Mouse (Mus musculus) cerebellum, postnatal 25 days (tissue): ENCODE measurements around the gene Wdpcp.
"Not testable (repeated sequence)": the region's sequence is repeated elsewhere in the genome, so short reads cannot be mapped to it uniquely, and the experiment has no call there.

Experiments
- DNase-seq, 2 experiments: peaks; one replicate each; pipeline ENCODE4 v3.0.0; 2021; ENCODE audit warnings: mixed read lengths in 2 of 2

Wdpcp gene

DNA sequence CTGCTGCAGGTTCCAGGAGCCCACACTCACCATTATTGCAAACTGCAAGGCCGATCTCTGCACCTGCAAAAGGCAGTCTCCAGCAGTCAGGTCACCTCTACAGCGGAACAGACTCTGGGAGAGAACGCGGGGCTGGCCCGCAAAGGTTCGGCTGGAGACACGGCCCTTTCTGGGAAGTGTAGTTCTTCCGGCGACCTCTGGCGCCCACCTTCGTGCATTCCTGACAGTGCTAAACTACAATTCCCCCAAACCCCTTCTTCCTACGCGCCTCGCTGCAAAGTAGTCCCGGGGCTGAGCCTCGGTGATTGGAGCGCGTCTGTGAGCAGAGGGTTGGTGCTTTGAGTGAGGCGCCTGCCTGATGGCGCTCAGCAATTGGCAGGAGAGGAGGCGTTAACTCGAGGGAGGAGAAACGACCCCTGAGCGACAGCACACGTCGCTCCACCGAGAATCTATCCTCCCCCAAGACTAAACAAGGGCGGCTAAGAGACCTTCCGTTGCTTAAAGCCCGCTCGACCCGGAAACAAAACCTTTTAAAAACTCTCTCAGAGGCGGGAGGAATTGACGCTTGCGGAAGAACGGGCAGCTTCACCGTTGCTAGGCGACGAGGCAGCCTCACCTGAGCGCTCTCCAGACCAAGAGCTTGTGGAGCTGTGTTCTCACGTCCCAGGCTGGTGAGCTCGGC lies at the start of gene Wdpcp, which contains the start of gene Mdh1:
Wdpcp (plus strand) TSS at position 536 of the 682 bp plus-strand sequence.
Mdh1 (minus strand) TSS at position 668 of the 682 bp plus-strand sequence.
- DNase-seq, result peak; percentile 94 to 95

DNA sequence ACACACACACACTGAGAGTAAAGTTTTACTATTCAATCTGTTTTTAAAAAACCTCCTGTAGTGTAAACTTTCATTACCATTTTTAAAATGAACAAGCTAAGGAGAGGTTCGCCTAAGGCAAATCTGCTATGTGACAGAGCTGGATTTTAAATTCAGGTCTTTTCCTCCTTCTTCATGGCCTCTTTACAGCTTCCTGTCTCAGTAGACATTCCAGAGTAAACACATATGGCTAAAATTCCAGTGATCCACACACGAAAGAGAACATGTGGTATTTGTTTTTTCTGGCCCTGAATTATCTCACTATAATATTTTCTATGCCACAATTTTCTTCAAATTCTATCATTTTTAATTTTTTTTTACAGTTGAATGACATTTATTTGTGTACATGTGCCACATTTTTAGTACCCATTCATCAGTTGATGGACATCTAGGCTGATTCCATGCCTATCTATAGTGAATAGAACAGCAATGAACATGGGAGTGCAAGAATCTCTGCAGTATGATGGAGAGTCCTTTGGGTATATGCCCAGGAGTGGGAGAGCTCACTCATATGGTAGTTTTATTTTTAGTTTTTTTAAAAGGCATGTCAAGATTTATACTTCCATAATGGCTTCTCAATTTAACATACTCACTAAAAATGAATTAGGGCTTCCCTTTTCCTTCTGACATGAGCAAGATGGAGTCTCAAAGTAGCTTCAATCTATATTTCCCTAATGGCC lies 43.2 kb upstream of the Wdpcp start:
- no peak for DNase-seq

DNA sequence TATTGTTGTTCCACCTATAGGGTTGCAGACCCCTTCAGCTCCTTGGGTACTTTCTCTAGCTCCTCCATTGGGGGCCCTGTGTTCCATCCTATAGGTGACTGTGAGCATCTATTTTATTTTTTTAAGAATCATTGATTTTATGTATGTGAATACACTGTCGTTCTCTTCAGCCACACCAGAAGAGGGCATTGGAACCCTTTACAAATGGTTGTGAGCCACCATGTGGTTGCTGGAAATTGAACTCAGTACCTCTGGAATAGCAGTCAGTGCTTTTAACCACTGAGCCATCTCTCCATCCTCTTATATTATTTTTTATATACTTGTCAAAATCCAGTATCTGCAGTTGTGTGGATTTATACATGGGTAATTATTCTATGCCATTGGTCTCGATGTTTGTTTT lies 41.2 kb upstream of the Wdpcp start:
- DNase-seq, result not testable (repeated sequence)

DNA sequence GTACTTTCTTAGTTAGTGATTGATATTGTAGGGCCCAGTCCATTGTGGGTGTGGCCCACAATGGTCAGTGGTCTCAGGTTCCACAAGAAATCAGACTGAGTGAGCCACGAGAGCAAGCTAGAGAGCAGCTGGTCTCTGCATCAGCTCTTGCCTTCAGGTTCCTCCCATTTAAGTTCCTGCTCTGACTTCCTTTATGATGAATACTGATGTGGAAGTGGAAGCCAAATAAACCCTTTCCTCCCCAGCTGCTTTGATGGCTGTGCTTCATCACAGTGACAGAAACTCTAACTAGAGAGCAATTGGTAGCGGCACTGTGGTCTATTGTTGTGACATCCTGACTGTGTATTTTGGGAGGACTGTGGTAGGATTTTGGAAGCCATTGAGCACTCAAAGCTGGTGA lies 32.0 kb upstream of the Wdpcp start:
- no peak for DNase-seq

DNA sequence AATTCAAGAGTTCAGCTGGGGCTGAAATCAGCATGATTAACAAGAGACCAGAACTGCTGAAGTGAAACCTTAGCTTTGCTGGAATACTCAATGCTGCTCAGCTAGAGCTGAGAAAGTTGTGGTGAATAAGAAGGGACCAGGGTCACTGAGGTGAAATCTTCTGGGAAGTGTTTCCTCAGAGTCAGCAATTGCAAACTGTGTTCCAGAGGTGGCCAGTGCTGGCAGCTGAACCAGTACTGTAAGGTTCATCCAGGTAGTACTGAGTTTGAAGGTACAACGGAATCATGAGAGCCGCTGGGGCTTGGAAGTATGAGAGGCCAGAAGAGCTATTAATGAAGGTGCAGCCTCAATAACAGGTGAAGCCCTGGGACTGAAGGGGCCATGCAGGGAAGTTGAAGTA lies 31.4 kb upstream of the Wdpcp start:
- DNase-seq, result no peak

DNA sequence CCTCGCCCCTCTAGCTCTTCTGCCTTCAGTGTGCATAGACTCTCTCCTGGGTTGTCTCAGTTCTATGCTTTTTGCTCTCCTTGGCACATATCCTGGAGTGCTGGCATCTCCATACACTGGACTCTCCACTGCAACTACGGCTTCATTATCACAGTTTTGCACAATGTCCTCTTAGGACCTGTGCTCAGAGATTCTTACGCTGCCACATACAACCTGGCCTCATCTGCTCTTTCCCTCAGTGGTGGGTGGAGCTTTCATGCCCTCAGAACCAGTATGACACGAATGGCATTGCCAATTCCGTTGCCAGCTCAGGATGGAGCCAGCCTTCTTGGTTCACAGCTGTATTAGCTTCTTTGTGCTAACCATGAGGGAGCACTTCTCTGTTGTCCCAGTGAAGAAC lies 29.3 kb upstream of the Wdpcp start:
- no peak for DNase-seq

DNA sequence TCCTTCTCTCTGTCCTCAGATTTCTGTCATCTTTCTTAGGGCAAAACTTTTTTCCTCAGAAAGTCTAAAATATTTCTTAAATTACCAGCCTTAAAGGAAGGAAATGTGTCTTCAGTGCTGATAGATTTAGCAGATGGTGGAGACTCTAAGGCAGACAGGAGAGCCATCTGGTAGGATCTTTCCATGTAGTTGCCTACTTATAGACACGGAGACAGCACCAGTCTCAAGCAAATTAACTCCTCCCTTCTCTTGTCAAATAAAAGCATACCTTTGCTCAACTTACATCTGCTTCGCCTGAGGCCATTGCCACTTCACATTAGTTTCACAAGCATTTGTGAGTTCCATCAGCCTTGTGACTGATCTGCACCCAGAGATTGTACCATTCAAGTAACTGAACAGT lies 27.0 kb upstream of the Wdpcp start:
- DNase-seq, result no peak

DNA sequence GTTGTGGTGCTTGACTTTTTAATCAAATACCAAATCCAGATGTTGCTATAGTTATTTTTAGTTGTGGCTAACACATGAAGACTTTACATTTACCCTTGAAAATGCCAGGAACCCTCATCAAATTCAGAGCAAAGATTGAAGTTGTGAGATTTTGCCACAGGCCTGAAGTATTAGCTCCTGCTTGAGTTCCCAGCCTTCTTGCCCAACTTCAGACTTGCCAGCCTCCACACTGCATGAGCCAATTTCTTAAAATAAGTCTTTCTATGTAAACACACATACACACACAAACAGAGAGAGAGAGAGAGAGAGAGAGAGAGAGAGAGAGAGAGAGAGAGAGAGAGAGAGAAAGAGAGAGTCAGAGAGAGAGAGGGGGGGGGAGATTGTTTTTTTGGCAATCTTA lies 26.1 kb upstream of the Wdpcp start:
- DNase-seq, result no peak

DNA sequence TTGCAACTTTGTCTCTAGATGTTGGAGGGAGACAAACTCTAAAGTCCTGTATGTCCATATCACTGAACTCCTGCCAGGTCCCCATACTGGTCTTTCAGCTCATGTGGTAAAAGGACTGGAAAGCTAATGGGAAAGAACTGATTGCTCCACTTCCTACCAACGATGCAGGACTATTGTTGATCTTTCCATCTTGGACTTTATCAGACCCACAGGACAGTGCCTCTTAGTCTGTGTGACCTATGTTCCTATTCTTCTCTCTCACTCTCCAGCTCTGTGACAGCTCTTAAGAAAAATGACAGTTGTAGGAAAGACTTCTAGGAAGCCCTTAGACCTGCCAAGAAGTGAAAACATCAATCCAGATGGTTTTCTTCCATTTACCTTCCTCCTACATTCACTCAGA lies 25.4 kb upstream of the Wdpcp start:
- no peak for DNase-seq

DNA sequence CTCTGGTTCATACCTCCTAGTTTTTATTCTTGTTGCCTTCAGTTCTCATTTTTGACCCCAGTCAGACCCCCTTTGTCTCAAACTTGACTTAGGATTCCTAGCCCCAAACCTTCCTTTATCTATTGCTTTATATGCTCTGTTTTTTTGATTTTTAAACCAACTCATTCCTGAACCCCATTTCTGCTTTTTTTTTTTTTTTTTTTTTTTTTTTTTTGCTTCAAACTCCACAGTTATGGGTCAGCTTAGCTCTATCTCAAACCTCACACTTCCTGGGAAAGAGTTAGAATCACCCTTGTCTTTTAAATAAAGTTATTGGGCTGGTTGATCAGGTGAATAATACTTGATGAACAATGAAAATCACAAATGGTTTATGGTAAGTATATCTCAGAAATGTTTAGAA lies 24.5 kb upstream of the Wdpcp start:
- DNase-seq, result no peak

DNA sequence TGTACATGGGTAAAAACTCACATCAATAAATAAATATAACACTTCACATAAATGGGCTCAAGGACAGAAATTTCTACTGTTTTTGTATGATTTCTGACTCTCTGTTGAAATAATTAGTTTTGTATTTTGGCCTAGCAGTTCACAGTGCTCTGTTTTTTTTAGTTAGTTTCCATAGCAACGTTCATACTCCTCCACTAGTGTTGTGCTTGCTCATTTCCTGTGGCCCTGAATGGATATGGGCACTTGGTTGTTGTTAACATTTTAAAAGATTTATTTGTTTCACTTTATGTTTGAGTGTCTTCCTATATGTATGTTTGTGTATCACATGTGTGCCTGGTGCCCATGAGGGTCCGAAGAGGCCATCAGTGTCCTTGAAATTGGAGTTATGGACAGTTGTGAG lies 23.0 kb upstream of the Wdpcp start:
- no peak for DNase-seq

DNA sequence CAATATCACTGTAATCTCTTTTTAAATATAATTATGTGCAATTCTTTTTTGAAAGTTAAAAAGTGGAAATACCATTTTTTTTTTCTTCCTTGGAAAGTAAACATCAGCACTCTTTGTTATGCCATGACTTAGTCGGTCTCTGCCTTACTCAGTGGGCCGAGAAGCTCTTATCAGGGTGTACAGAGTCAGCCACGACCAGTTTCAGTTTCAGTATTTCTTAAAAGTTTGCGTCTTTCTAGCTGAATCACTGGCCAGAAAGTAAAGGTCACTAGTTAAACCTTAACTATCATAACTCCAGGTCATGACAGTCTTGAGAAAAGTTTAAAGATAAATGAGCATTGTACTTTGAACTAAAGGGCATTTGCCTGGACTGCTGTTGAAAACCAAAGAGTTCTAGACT lies 22.3 kb upstream of the Wdpcp start:
- DNase-seq, result no peak

DNA sequence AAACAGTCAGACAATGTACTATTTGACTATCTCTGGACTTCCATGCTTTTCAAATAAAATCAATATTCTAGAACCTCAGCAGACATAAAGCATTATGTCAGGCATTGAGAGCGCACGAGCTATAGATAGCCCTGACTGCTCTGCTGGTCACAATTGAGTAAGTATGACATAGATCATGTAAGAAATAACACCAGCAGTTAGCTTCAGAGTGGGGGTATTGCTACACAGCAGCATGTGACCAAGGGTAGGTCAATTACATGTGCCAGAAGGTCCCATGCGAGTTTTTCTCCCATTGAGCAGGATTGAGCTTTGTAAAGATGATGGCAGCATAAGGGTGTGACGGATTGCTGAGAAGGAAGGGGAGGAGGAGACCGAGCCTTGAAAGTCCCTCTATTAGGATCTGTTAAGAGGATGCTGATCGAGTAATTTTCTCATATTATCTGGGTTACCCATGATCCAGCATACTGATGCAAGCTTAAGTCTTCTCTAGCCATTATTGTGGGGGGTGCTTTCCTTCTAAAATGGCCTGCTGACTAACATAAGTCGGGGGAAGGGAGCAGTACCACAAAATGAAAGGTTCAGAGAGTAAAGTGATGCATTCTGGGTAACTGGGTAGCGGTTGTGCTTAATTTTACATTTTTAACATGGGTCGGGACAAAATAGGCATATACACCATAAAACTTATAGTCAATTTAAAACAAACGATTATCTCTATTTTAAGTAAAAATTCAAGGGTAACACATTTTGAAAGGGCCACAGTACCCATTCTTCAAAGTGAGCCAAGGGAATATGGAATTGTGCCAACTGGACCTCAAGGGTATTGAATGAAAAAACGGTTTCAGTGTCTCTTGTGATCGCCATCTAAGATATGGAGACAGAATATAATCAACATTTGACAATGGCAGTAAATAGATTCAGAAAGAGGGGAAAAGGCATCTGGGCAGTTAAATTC lies 21.5 kb upstream of the Wdpcp start:
- DNase-seq, result no peak

DNA sequence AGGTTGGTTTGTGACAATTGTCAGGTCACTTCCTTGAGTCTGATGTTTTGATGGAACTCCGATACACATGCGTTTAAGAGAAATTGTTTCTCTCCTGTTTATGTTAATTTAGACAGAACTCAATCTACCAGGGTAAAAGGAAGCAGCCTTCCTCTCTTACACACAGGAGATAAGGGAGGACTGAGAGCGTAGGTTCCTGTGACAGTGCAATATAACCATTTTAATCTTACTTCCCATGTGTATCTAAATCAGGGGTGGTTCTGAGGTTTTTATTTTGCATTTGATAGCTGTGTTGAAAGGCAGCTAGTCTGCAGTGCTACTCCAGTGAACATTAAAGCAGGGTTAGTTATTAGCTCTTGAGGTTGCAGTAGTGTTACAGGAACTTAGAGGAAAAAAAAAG lies 20.0 kb upstream of the Wdpcp start:
- no peak for DNase-seq

DNA sequence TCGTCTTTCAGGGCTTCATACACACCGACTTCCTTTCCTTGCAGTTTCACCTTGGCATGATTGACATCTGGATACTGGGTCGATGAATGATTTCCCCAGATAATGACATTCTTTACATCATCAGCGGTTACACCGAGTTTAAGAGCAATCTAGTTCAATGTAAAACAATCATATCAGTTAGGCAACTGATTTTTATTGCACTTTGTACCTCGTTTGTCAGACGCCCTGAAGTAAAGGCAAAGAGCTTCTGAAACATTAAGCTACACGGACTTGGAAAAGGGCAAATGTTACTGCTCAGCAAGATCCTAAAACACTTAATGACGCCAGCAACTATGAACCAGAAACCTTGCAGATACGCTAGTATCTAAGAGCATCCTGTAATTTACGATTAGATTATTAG lies 12.3 kb upstream of the Wdpcp start:
- DNase-seq, result no peak

DNA sequence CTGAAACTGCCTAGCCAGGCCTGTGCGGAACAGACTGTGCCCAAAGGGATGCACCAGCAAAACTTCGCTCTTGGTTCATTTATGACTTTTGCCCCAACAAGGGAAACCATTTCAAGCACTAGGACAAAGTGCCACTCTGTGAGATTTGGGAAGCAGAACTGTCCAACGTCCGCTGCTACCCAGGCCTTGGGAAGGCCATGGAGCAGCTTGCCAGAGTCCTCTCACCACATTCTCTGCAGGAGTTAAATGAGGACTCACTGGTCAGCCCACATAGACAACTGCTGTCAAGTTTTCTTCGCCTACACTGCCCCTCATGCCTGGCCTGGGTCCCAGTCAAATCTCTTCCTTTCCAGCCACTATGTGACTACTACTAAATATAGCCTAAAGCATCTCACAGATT lies 10.7 kb upstream of the Wdpcp start:
- peak; percentile 21 to 35 for DNase-seq

DNA sequence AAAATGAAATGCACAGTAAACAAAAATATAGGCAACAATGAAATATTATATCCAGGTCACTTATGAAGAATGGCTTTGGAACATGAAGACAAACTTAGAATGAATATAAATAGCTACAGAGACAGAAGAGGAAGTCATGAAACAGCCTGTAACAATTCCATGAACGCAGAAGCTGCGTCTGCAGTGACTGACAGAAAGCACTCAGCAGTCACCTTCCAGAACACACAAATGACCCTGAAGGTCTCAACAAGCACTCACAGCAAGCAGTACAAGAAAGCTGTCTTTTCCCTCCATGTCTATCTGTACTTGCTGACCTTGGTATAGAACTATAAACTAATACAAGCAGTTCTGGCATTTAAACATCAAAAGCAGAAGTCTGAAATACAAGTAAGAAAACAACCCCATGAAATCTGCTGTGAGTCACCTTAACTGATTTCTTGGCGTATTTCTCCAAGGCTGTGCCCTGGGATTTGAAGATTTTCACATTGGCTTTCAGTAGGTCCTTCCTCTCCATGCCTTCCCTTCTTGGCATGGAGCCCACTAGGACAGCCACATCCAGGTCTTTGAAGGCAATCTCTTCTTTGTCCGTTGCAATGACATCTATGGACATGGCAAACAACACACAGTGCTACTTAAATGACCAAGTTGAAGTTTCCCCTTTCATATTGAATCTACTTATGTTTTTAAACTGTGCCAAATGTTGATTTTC lies 8.3 kb upstream of the Wdpcp start:
- DNase-seq, result peak; percentile 21 to 60

DNA sequence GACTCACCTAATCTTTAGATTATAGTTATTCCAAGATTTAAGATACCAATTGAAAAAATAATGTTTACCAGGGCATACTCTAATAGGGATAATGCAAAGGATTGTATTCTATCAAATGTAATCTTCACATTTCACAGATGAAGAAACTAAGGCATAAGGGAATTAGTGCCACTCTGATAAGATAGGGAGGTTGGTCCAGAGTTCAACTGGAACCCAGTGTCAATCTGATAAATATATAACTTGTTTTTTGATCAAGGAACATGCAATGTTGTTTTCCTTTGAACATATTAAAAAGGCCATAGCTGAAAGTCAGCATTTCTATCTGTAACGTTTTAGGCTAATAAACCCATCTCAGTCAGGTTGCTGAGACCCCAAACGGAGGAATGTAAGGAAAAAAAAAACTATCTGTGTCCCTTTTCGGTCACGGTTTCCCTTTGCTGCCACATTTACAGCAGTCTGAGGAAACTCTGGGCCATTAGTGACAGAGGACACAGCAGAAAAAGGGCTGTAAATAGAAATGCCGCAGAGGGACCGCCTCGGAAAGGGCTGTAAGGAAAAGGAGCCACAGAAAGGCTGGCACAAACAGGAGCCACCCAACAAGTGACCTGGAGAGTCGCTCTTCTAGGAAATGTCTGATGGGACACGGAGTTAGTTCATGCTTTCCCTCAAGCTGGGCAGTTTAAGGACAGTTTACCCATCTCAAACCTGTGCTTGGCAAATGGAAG lies 7.2 kb upstream of the Wdpcp start:
- no peak for DNase-seq

DNA sequence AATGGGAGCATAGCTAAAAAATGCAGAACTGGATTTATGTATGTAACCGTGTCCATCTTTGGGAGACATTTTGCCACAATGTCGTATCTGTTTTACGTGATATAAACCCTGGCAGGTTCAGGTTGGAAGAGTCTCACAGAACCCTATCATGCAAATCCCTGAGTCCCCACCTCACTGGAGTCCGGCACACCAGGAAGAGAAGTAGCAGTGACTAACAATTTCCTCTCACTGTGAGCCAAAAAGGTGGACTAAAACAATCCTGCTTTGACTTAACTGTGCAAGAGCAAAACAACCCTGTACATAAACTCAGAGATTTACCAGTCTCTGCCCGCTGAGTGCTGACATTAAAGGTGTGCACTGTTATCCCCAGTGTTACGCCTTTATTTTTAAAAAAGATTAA lies 5.1 kb upstream of the Wdpcp start:
- no peak for DNase-seq

DNA sequence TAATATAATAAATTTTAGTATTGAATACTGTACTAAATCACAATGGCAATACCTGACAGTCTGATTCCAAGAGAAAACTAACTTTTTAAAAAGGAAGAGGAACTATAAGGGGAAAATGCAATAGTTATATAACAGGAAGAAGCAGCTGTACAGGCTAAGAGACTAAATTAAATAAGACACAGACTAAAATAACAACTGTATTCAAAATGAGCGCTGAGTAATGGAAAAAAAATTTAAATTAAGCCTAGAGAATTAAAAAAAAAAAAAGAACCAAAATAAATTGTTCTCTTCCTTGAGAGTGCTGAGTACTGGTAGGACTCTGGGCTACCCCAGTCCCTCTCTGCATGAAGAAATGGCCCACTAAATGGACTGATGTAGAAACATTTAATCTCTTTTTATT lies 4.3 kb upstream of the Wdpcp start:
- no peak for DNase-seq

DNA sequence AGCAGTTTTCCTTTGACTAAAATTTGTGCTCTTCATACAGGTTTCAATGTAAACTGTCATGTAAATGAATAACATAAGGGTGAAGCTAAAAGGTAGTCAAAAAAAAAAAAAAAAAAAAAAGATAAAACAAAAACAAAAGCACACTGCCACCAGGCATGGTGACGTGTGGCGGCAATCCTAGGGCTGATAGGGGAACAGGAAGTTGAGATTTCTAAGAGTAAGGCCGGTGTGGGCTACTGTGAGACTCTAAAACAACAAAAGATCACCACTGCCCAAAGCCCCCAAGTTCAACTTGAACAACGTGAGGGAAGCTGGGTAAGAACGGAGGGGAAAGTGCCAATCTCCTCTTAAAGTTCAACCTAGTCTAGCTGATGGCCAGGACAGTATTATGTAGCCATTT lies 3.0 kb upstream of the Wdpcp start:
- DNase-seq, result peak in 1 of 2 experiments; percentile 7

DNA sequence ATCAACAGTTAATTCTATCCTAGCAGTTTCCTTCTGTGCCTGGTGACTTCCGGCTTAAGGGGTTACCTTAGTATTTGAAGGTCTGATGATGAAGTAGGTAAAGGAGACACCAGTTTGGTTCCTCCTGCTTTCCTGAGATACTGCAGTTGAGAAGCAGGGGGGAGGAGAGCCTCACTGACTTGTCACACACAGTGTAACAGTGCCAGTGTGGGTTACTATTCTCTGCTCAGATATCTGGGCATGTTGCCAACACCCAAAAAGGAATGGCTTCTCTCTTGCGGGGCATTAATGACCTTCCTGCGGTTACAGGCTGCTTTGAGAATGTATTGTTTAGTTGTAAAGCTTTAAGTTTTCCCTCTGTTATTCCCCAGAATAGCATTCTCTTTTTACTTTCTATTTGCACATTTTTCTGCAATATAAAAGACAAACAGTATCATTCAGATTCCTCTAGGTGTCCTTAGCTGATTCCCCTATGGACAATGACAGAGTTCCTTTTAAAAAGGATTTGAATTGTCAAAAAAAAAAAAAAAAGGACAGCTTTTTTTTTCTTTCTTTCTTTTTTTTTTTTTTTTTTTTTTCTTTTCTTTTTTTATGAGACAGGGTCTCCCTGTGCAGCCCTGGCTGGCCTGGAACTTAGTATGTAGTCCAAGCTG lies 2.5 kb upstream of the Wdpcp start:
- peak; percentile 51 to 75 for DNase-seq
